Mouse (Mus musculus) lung, adult 2 months (tissue): ENCODE data around the gene Simc1.

Source experiments
- CTCF ChIP-seq: fragments of 200-500 bp; IDR thresholded peaks from 2 replicates; pipeline ENCODE4 v1.5.1; 2011; ENCODE audit warnings: mild to moderate bottlenecking, low read length, control low read depth; ENCODE audit not compliant: insufficient read depth
- POLR2A ChIP-seq: fragments of 200-500 bp; IDR thresholded peaks from 2 replicates; pipeline ENCODE4 v1.6.1; 2011; ENCODE audit warnings: low read depth, mild to moderate bottlenecking, control low read depth, low read length, borderline replicate concordance; ENCODE audit errors: extremely low read depth

DNA sequence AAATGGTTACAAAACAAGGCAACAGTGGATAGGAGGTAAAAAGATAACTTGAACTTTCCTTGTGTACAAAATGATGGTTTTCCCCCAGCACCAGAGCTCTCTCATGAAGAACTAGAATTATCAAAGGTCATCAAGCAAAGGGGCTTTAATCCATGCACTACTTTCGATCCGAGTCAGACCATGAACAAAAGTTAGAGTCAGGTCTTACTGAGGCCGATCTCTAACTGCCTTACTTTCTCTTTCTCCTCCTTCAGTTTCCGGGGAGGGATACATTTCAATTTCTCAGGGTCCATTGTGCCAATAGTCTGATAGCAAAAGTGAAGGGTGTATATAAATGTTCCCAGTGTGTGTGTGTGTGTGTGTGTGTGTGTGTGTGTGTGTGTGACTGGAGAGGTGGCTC, 69.0 kb downstream of the Simc1 start:
- TF ChIP-seq POLR2A (no peak), CTCF (no peak)
